ENCODE assay signal across 8 mouse cellular contexts in genomic region chr8:111735335-111735761, GRCm38 (mm10). TPM values are rescaled to one million over a fixed set of nuclear protein-coding genes. Genes with fewer than 3 reads are reported as not detected.
DNase-seq lines count a peak whose midpoint lies in the region; ATAC-seq lines count a peak whose summit lies in the region.

No protein-coding gene starts in this region.

- H3K36me3 ChIP-seq in forebrain, embryonic 14.5 days (ENCODE audit: control insufficient read depth, insufficient read depth, low read length): no peaks in the 10 kb centered on the region
- H3K36me3 ChIP-seq in intestine, embryonic 15.5 days: no peaks in the 10 kb centered on the region

- peak overlapping the region; percentile 40; the same call in 1 of the 2 replicates for H3K9ac ChIP-seq in forebrain, embryonic 14.5 days (ENCODE audit: low read length)
- H3K9ac ChIP-seq in intestine, embryonic 15.5 days: no peak overlapping the region

- no peaks in the 10 kb centered on the region for H3K9me3 ChIP-seq in forebrain, embryonic 14.5 days (replicated peaks; ENCODE audit: control insufficient read depth, low read length)
- H3K9me3 ChIP-seq in intestine, embryonic 15.5 days: no peaks in the 10 kb centered on the region

- H3K27ac ChIP-seq in forebrain, embryonic 14.5 days (ENCODE audit: low read depth, low read length): no peak overlapping the region
- peak overlapping the region; percentile 90 for H3K27ac ChIP-seq in intestine, embryonic 15.5 days

- peaks cover 68% of the 10 kb centered on the region for H3K4me1 ChIP-seq in forebrain, embryonic 14.5 days (ENCODE audit: control insufficient read depth, insufficient read depth, low read length)
- H3K4me1 ChIP-seq in intestine, embryonic 15.5 days (replicated peaks): peaks cover 82% of the 10 kb centered on the region

- H3K4me3 ChIP-seq in forebrain, embryonic 14.5 days (ENCODE audit: low read depth, low read length): no peak overlapping the region
- no peak overlapping the region for H3K4me3 ChIP-seq in intestine, embryonic 15.5 days (replicated peaks)

- WGBS in forebrain, embryonic 14.5 days: 73% methylated on average over 8 of the region's 8 CpGs
- WGBS in intestine, embryonic 15.5 days: 70% methylated on average over 8 of the region's 8 CpGs

- no peak overlapping the region for H3K4me2 ChIP-seq in forebrain, embryonic 14.5 days (ENCODE audit: low read length)
- H3K4me2 ChIP-seq in intestine, embryonic 15.5 days (replicated peaks): peak overlapping the region; percentile 17; the same call in 1 of the 2 replicates

- H3K27me3 ChIP-seq in forebrain, embryonic 14.5 days (replicated peaks; ENCODE audit: control insufficient read depth, insufficient read depth, low read length): no peaks in the 10 kb centered on the region
- no peaks in the 10 kb centered on the region for H3K27me3 ChIP-seq in intestine, embryonic 15.5 days (replicated peaks)

- peak; percentile 68 to 75 for DNase-seq in lung, adult 18-20 months
- DNase-seq in lung, postnatal 14 days: no peak
- no peak for DNase-seq in forebrain, embryonic 14.5 days (ENCODE audit: low spot score)
- peak; percentile 67 for DNase-seq in lung, postnatal 10 days
- DNase-seq in frontal cortex, postnatal 25 days (ENCODE audit: low spot score in 2 of 2): no peak
- DNase-seq in embryo, embryonic 9.5 days (ENCODE audit: extremely low spot score): no peak
- no peak for DNase-seq in layer of hippocampus, adult 11-12 months (ENCODE audit: low spot score)

- ATAC-seq in forebrain, embryonic 14.5 days: no peak
- no peak for ATAC-seq in intestine, embryonic 15.5 days

RNA-seq across cellular contexts. Expression of gene Bcar1, which starts 8.3 kb away (rescaled TPM):
- polyA plus RNA-seq in forebrain, embryonic 14.5 days (2014; fragmentation: Nextera tagmentation; extraction: Ambion mirVana): 41.2 and 44.2 TPM in 2 replicates
- 40.8 and 44.2 TPM in 2 replicates for polyA plus RNA-seq in intestine, embryonic 15.5 days (2015; fragmentation: Nextera tagmentation; extraction: Ambion mirVana)

RNA-seq across cellular contexts. Expression of gene Ctrb1, which starts 44.5 kb away (rescaled TPM):
- polyA plus RNA-seq in forebrain, embryonic 14.5 days (2014; fragmentation: Nextera tagmentation; extraction: Ambion mirVana): not detected in 2 replicates
- polyA plus RNA-seq in intestine, embryonic 15.5 days (2015; fragmentation: Nextera tagmentation; extraction: Ambion mirVana): 1,145 and 3,143 TPM in 2 replicates

Comparison
In these comparisons a context has a peak if more than half of its experiments do, and no peak if none do; other contexts are left out.
1. DNase-seq: peak in lung, adult 18-20 months (2 of 2) and lung, postnatal 10 days (single experiment); none in lung, postnatal 14 days (single experiment), forebrain, embryonic 14.5 days (single experiment), frontal cortex, postnatal 25 days (0 of 2), embryo, embryonic 9.5 days (single experiment) and layer of hippocampus, adult 11-12 months (single experiment).
2. RNA of gene Ctrb1, which starts 44.5 kb away (polyA plus RNA-seq): 1,145 to 3,143 TPM in intestine, embryonic 15.5 days; not detected in forebrain, embryonic 14.5 days; every median in the first group is over 1,000 times any median in the second.